Mouse (Mus musculus): ENCODE results near the gene Trpm3. TPM values are rescaled to one million over a fixed set of nuclear protein-coding genes. Genes with fewer than 3 reads are reported as not detected.
A peak's percentile ranks its signal among the peaks of the same experiment; 100 is the strongest.

The Trpm3 gene
- polyA plus RNA-seq, 1 experiment from 2014 or later: 0.91 TPM

- ATAC-seq (replicated peaks; ENCODE audit: extremely low read depth, insufficient read depth, low FRiP score): no peak
- Histone ChIP-seq H3K9ac (ENCODE audit: low read length) (no peak overlapping the region), H3K9me3 (replicated peaks; ENCODE audit: control insufficient read depth, low read length) (no peaks in the 10 kb centered on the region), H3K4me3 (ENCODE audit: low read length) (no peak overlapping the region), H3K27me3 (ENCODE audit: control insufficient read depth, insufficient read depth, low read length) (no peaks in the 10 kb centered on the region), H3K4me2 (ENCODE audit: low read depth, low read length) (no peak overlapping the region), H3K4me1 (ENCODE audit: control insufficient read depth, insufficient read depth, low read length) (no peaks in the 10 kb centered on the region), H3K27ac (ENCODE audit: low read length) (no peak overlapping the region), H3K36me3 (ENCODE audit: control insufficient read depth, insufficient read depth) (no peaks in the 10 kb centered on the region)
- WGBS: 88% methylated on average over 6 of the region's 6 CpGs
Observed at GRCm38 (mm10) chr19:22503469-22503868, 364.6 kb downstream of the Trpm3 start.

GRCm38 (mm10) chr19:22518508-22518907, 379.7 kb downstream of the Trpm3 start:
- Histone ChIP-seq H3K4me1 (ENCODE audit: control insufficient read depth, insufficient read depth, low read length) (no peaks in the 10 kb centered on the region), H3K9ac (ENCODE audit: low read length) (no peak overlapping the region), H3K36me3 (ENCODE audit: control insufficient read depth, insufficient read depth) (no peaks in the 10 kb centered on the region), H3K27me3 (ENCODE audit: control insufficient read depth, insufficient read depth, low read length) (no peaks in the 10 kb centered on the region), H3K4me2 (ENCODE audit: low read depth, low read length) (no peak overlapping the region), H3K4me3 (ENCODE audit: low read length) (no peak overlapping the region), H3K9me3 (replicated peaks; ENCODE audit: control insufficient read depth, low read length) (no peaks in the 10 kb centered on the region), H3K27ac (ENCODE audit: low read length) (no peak overlapping the region)
- 72% methylated on average over 6 of the region's 6 CpGs for WGBS
- no peak for ATAC-seq (replicated peaks; ENCODE audit: extremely low read depth, insufficient read depth, low FRiP score)

- Histone ChIP-seq H3K9me3 (replicated peaks; ENCODE audit: control insufficient read depth, low read length) (peaks cover 2% of the 10 kb centered on the region; the same call in 1 of the 2 replicates), H3K4me3 (ENCODE audit: low read length) (no peak overlapping the region), H3K4me2 (ENCODE audit: low read depth, low read length) (no peak overlapping the region), H3K4me1 (ENCODE audit: control insufficient read depth, insufficient read depth, low read length) (no peaks in the 10 kb centered on the region), H3K9ac (ENCODE audit: low read length) (no peak overlapping the region), H3K27me3 (ENCODE audit: control insufficient read depth, insufficient read depth, low read length) (no peaks in the 10 kb centered on the region), H3K27ac (ENCODE audit: low read length) (no peak overlapping the region), H3K36me3 (ENCODE audit: control insufficient read depth, insufficient read depth) (no peaks in the 10 kb centered on the region)
- no peak for ATAC-seq (replicated peaks; ENCODE audit: extremely low read depth, insufficient read depth, low FRiP score)
Observed at GRCm38 (mm10) chr19:22527944-22528343, 389.1 kb downstream of the Trpm3 start.

GRCm38 (mm10) chr19:22542990-22543709, 404.3 kb downstream of the Trpm3 start:
- 78% methylated on average over 6 of the region's 6 CpGs for WGBS
- Histone ChIP-seq H3K4me3 (ENCODE audit: low read length) (no peak overlapping the region), H3K4me2 (ENCODE audit: low read depth, low read length) (no peak overlapping the region), H3K9me3 (replicated peaks; ENCODE audit: control insufficient read depth, low read length) (no peaks in the 10 kb centered on the region), H3K9ac (ENCODE audit: low read length) (no peak overlapping the region), H3K27ac (ENCODE audit: low read length) (no peak overlapping the region), H3K4me1 (ENCODE audit: control insufficient read depth, insufficient read depth, low read length) (no peaks in the 10 kb centered on the region), H3K36me3 (ENCODE audit: control insufficient read depth, insufficient read depth) (no peaks in the 10 kb centered on the region), H3K27me3 (ENCODE audit: control insufficient read depth, insufficient read depth, low read length) (no peaks in the 10 kb centered on the region)
- ATAC-seq (replicated peaks; ENCODE audit: extremely low read depth, insufficient read depth, low FRiP score): no peak

GRCm38 (mm10) chr19:22552179-22552578, 413.3 kb downstream of the Trpm3 start:
- Histone ChIP-seq H3K36me3 (ENCODE audit: control insufficient read depth, insufficient read depth) (no peaks in the 10 kb centered on the region), H3K9ac (ENCODE audit: low read length) (no peak overlapping the region), H3K9me3 (replicated peaks; ENCODE audit: control insufficient read depth, low read length) (no peaks in the 10 kb centered on the region), H3K4me1 (ENCODE audit: control insufficient read depth, insufficient read depth, low read length) (no peaks in the 10 kb centered on the region; the same call in 1 of the 2 replicates), H3K27me3 (ENCODE audit: control insufficient read depth, insufficient read depth, low read length) (no peaks in the 10 kb centered on the region), H3K4me2 (ENCODE audit: low read depth, low read length) (no peak overlapping the region), H3K27ac (ENCODE audit: low read length) (no peak overlapping the region), H3K4me3 (ENCODE audit: low read length) (no peak overlapping the region)
- WGBS: 24% methylated on average over 5 of the region's 5 CpGs
- ATAC-seq (replicated peaks; ENCODE audit: extremely low read depth, insufficient read depth, low FRiP score): no peak

- Histone ChIP-seq H3K4me2 (ENCODE audit: low read depth, low read length) (peak overlapping the region; percentile 39), H3K9ac (ENCODE audit: low read length) (no peak overlapping the region), H3K36me3 (ENCODE audit: control insufficient read depth, insufficient read depth) (no peaks in the 10 kb centered on the region), H3K27me3 (ENCODE audit: control insufficient read depth, insufficient read depth, low read length) (no peaks in the 10 kb centered on the region), H3K27ac (ENCODE audit: low read length) (no peak overlapping the region), H3K4me3 (ENCODE audit: low read length) (no peak overlapping the region), H3K9me3 (replicated peaks; ENCODE audit: control insufficient read depth, low read length) (no peaks in the 10 kb centered on the region), H3K4me1 (ENCODE audit: control insufficient read depth, insufficient read depth, low read length) (no peaks in the 10 kb centered on the region; the same call in 1 of the 2 replicates)
- 13% methylated on average over 7 of the region's 7 CpGs for WGBS
- peak; percentile 23; the same call in 1 of the 2 replicates for ATAC-seq (replicated peaks; ENCODE audit: extremely low read depth, insufficient read depth, low FRiP score)
Observed at GRCm38 (mm10) chr19:22554421-22554941, 415.6 kb downstream of the Trpm3 start.

GRCm38 (mm10) chr19:22572396-22572795, 433.6 kb downstream of the Trpm3 start:
- WGBS: 63% methylated on average over 11 of the region's 11 CpGs
- Histone ChIP-seq H3K4me3 (ENCODE audit: low read length) (no peak overlapping the region), H3K4me2 (ENCODE audit: low read depth, low read length) (no peak overlapping the region), H3K27me3 (ENCODE audit: control insufficient read depth, insufficient read depth, low read length) (no peaks in the 10 kb centered on the region), H3K4me1 (ENCODE audit: control insufficient read depth, insufficient read depth, low read length) (no peaks in the 10 kb centered on the region), H3K36me3 (ENCODE audit: control insufficient read depth, insufficient read depth) (no peaks in the 10 kb centered on the region), H3K9ac (ENCODE audit: low read length) (no peak overlapping the region), H3K9me3 (replicated peaks; ENCODE audit: control insufficient read depth, low read length) (no peaks in the 10 kb centered on the region), H3K27ac (ENCODE audit: low read length) (no peak overlapping the region)
- ATAC-seq (replicated peaks; ENCODE audit: extremely low read depth, insufficient read depth, low FRiP score): no peak

- H3K9ac ChIP-seq (ENCODE audit: low read length): no peak overlapping the region
- H3K27ac ChIP-seq (ENCODE audit: low read length): no peak overlapping the region
- no peak overlapping the region for H3K4me2 ChIP-seq (ENCODE audit: low read depth, low read length)
- H3K9me3 ChIP-seq (replicated peaks; ENCODE audit: control insufficient read depth, low read length): no peaks in the 10 kb centered on the region
- 76% methylated on average over 2 of the region's 2 CpGs for WGBS
- no peak overlapping the region for H3K4me3 ChIP-seq (ENCODE audit: low read length)
- ATAC-seq (replicated peaks; ENCODE audit: extremely low read depth, insufficient read depth, low FRiP score): no peak
- no peaks in the 10 kb centered on the region for H3K27me3 ChIP-seq (ENCODE audit: control insufficient read depth, insufficient read depth, low read length)
- H3K36me3 ChIP-seq (ENCODE audit: control insufficient read depth, insufficient read depth): no peaks in the 10 kb centered on the region
- no peaks in the 10 kb centered on the region for H3K4me1 ChIP-seq (ENCODE audit: control insufficient read depth, insufficient read depth, low read length)
Observed at GRCm38 (mm10) chr19:22572849-22573248, 434.0 kb downstream of the Trpm3 start.

GRCm38 (mm10) chr19:22582120-22582745, 443.4 kb downstream of the Trpm3 start:
- Histone ChIP-seq H3K4me1 (ENCODE audit: control insufficient read depth, insufficient read depth, low read length) (no peaks in the 10 kb centered on the region), H3K4me2 (ENCODE audit: low read depth, low read length) (no peak overlapping the region), H3K9me3 (replicated peaks; ENCODE audit: control insufficient read depth, low read length) (no peaks in the 10 kb centered on the region; the same call in 1 of the 2 replicates), H3K27me3 (ENCODE audit: control insufficient read depth, insufficient read depth, low read length) (no peaks in the 10 kb centered on the region), H3K4me3 (ENCODE audit: low read length) (no peak overlapping the region), H3K9ac (ENCODE audit: low read length) (no peak overlapping the region), H3K36me3 (ENCODE audit: control insufficient read depth, insufficient read depth) (no peaks in the 10 kb centered on the region), H3K27ac (ENCODE audit: low read length) (no peak overlapping the region)
- ATAC-seq (replicated peaks; ENCODE audit: extremely low read depth, insufficient read depth, low FRiP score): no peak
- 70% methylated on average over 4 of the region's 4 CpGs for WGBS
